Mouse (Mus musculus): ENCODE measurements around the gene Pakap. TPM values are rescaled to one million over a fixed set of nuclear protein-coding genes. Genes with fewer than 3 reads are reported as not detected.
"Not testable (repeated sequence)": the region's sequence is repeated elsewhere in the genome, so short reads cannot be mapped to it uniquely, and the experiment has no call there.

Gene Pakap
- polyA plus RNA-seq, 1 experiment from 2014 or later: 9.8 TPM

DNA sequence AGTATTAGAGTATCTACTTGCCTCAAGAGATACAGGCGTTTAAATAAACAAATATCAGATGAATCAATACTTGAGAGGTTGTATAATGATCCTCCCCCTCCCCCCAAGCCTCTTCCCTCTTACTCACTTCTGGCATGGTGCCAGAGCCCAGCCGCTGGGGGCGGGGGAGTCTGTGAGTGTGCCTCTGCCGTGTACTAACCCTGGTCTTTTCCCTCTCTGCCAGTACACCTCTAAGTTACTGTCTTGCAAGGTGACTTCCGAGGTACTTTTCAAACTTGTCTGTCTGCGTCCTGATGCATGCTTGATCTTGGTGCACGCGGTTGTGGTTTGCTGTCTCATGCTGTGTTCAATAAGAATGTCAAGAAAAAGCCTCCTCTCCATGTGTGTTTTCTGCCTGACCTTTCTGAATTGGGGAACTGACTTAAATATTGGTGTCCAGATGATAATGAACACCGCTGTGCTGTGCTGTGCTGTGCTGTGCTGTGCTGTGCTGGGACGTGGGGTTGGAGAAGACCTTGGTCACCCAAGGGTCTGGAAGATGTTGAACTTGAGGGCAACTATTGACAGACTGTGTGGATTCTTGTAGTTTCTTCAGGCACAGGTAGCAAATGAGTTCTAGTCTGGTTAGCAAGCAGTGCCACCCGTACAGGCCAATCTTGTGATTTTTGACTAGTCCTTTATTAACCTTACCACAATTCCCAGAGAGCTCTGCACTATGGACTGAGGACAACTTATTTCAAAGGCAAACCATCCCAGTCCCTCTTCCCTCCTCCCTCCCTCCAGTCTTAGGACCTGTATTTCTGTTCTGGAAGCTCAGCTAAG, 318.3 kb downstream of the Pakap start:
- Histone ChIP-seq H3K27ac (ENCODE audit: low read depth, low read length) (no peak overlapping the region), H3K4me1 (ENCODE audit: control insufficient read depth, insufficient read depth, low read length) (no peaks in the 10 kb centered on the region; the same call in 1 of the 2 replicates), H3K9me3 (ENCODE audit: control insufficient read depth, low read length) (no peaks in the 10 kb centered on the region), H3K4me3 (ENCODE audit: low read depth, low read length) (no peak overlapping the region), H3K27me3 (ENCODE audit: control insufficient read depth, insufficient read depth, low read length) (no peaks in the 10 kb centered on the region), H3K9ac (replicated peaks; ENCODE audit: low read depth, low read length) (no peak overlapping the region), H3K36me3 (ENCODE audit: control insufficient read depth, insufficient read depth, low read length) (no peaks in the 10 kb centered on the region), H3K4me2 (ENCODE audit: low read depth, low read length) (no peak overlapping the region)
- WGBS: 62% methylated on average over 11 of the region's 11 CpGs
- ATAC-seq (ENCODE audit: low read depth): peak; percentile 63; the same call in 1 of the 2 replicates

DNA sequence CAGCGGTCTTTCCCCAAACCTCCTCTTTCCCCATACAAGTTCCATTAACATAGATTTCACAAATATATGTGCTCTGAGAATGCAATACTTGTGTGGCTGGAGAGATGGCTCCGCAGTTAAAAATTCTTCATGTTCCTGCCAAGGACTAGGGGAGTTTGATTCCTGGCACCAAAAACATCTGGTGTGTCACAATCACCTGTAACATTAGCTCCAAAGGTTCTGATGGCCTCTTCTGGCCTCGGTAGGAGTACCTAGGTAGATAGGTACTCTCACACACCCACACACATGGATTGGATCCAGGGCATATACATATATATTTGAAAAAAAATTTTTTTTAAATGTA, 318.9 kb downstream of the Pakap start:
- WGBS: 98% methylated on average over 3 of the region's 3 CpGs
- peaks cover 3% of the 10 kb centered on the region for H3K4me1 ChIP-seq (ENCODE audit: control insufficient read depth, insufficient read depth, low read length)
- H3K4me3 ChIP-seq (ENCODE audit: low read depth, low read length): no peak overlapping the region
- H3K36me3 ChIP-seq (ENCODE audit: control insufficient read depth, insufficient read depth, low read length): no peaks in the 10 kb centered on the region
- H3K4me2 ChIP-seq (ENCODE audit: low read depth, low read length): no peak overlapping the region
- H3K9me3 ChIP-seq (ENCODE audit: control insufficient read depth, low read length): no peaks in the 10 kb centered on the region
- H3K27me3 ChIP-seq (ENCODE audit: control insufficient read depth, insufficient read depth, low read length): no peaks in the 10 kb centered on the region
- no peak for ATAC-seq (ENCODE audit: low read depth)
- no peak overlapping the region for H3K27ac ChIP-seq (ENCODE audit: low read depth, low read length)
- H3K9ac ChIP-seq (replicated peaks; ENCODE audit: low read depth, low read length): no peak overlapping the region

DNA sequence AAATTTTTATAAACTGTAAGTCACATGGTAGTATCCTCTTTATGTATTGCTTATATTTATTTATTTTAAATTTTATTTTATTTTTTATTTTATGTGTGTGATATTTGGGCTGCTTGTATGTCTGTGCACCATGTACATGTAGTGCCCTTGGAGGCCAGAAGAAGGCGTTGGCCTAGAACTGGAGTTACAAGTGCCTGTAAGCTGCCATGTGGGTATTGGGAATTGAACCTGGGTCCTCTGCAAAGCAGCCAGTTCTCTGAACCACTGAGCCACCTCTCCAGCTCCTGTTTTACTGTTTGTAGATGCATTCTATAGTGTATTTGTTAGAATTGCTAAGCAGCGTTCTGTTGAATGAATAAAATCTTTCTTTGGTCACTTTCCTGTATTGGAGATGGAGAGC, 320.3 kb downstream of the Pakap start:
- H3K9ac ChIP-seq (replicated peaks; ENCODE audit: low read depth, low read length): no peak overlapping the region
- no peaks in the 10 kb centered on the region for H3K27me3 ChIP-seq (ENCODE audit: control insufficient read depth, insufficient read depth, low read length)
- H3K4me2 ChIP-seq (ENCODE audit: low read depth, low read length): no peak overlapping the region
- H3K36me3 ChIP-seq (ENCODE audit: control insufficient read depth, insufficient read depth, low read length): no peaks in the 10 kb centered on the region
- no peak for ATAC-seq (ENCODE audit: low read depth)
- H3K4me1 ChIP-seq (ENCODE audit: control insufficient read depth, insufficient read depth, low read length): peaks cover 4% of the 10 kb centered on the region
- no peak overlapping the region for H3K27ac ChIP-seq (ENCODE audit: low read depth, low read length)
- H3K9me3 ChIP-seq (ENCODE audit: control insufficient read depth, low read length): no peaks in the 10 kb centered on the region
- H3K4me3 ChIP-seq (ENCODE audit: low read depth, low read length): no peak overlapping the region
- WGBS: 94% methylated on average over 2 of the region's 2 CpGs

DNA sequence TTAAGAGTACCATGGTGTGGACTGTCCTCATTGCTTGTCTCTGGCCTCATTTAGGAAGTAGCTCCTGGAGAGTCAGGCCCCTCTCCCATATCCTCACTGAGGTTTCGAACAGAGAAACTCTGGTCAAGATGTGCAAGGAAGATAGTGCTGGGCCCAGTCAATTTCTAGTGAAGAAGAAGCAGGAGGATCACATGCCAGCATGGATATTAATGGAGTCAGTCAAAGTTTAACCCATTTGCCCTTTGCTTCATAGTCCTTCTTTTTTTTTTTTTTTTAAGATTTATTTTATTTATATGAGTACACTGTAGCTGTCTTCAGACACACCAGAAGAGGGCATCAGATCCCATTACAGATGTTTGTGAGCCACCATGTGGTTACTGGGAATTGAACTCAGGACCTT, 321.0 kb downstream of the Pakap start:
- 97% methylated on average over 1 of the region's 1 CpGs for WGBS
- not testable (repeated sequence) for H3K4me1 ChIP-seq (ENCODE audit: control insufficient read depth, insufficient read depth, low read length); ATAC-seq (ENCODE audit: low read depth); H3K36me3 ChIP-seq (ENCODE audit: control insufficient read depth, insufficient read depth, low read length); H3K27me3 ChIP-seq (ENCODE audit: control insufficient read depth, insufficient read depth, low read length); H3K4me2 ChIP-seq (ENCODE audit: low read depth, low read length); H3K9ac ChIP-seq (replicated peaks; ENCODE audit: low read depth, low read length); H3K4me3 ChIP-seq (ENCODE audit: low read depth, low read length); H3K9me3 ChIP-seq (ENCODE audit: control insufficient read depth, low read length); H3K27ac ChIP-seq (ENCODE audit: low read depth, low read length)

DNA sequence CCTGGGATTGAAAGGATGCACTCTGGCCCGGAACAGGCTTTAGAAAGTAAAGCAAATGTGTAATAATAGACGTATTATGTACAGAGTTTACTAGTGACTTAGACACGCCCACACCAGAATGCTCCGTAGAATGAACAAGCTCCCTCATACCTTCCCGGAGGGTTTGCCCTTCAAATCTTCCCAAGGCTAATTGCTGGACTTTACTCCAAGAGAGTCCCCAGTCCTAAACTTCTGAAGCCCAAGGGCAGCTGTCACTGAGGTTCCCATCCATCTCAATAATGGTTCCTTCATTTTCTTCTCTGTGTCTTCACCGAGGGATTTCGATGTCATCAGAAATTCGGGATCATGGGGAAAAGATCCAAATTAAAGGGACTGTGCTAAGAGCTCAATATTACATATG, 321.8 kb downstream of the Pakap start:
- Histone ChIP-seq H3K36me3 (ENCODE audit: control insufficient read depth, insufficient read depth, low read length) (no peaks in the 10 kb centered on the region), H3K27ac (ENCODE audit: low read depth, low read length) (no peak overlapping the region), H3K27me3 (ENCODE audit: control insufficient read depth, insufficient read depth, low read length) (no peaks in the 10 kb centered on the region), H3K9me3 (ENCODE audit: control insufficient read depth, low read length) (no peaks in the 10 kb centered on the region), H3K4me1 (ENCODE audit: control insufficient read depth, insufficient read depth, low read length) (peaks cover 4% of the 10 kb centered on the region), H3K9ac (replicated peaks; ENCODE audit: low read depth, low read length) (no peak overlapping the region), H3K4me3 (ENCODE audit: low read depth, low read length) (no peak overlapping the region), H3K4me2 (ENCODE audit: low read depth, low read length) (no peak overlapping the region)
- 89% methylated on average over 8 of the region's 8 CpGs for WGBS
- no peak for ATAC-seq (ENCODE audit: low read depth)

DNA sequence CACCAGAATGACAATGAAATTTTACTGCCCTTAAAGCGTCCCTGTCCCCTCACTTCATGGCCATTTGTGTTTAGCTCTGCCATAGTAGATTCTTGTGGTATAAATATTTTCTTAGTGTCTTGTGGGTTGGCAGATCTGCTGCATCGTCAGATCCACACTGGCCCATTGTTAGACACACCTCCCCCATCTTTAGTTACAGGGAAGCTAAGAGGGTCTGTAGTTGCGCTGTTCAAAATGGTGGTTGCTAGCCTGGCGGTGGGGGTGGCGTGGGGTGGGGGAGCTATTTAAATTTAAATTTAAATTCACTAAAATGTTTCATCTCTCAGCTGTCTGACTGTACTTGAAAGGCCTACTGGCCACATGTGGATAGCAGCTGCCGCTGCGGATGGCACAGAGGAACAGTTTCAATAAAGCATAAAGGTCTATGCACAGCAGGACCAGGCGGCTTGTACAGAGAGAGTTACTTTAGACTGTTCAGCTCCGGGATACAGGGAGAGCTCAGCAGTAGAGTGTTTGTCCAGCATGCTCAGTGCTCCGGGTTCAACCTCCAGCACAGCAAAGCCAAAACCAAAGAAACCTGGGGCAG, 324.1 kb downstream of the Pakap start:
- H3K27me3 ChIP-seq (ENCODE audit: control insufficient read depth, insufficient read depth, low read length): no peaks in the 10 kb centered on the region
- H3K9me3 ChIP-seq (ENCODE audit: control insufficient read depth, low read length): no peaks in the 10 kb centered on the region
- WGBS: 47% methylated on average over 10 of the region's 10 CpGs
- peak; percentile 67; the same call in 1 of the 2 replicates for ATAC-seq (ENCODE audit: low read depth)
- peak overlapping the region; percentile 22; the same call in 1 of the 2 replicates for H3K27ac ChIP-seq (ENCODE audit: low read depth, low read length)
- peaks cover 4% of the 10 kb centered on the region for H3K4me1 ChIP-seq (ENCODE audit: control insufficient read depth, insufficient read depth, low read length)
- no peak overlapping the region for H3K4me2 ChIP-seq (ENCODE audit: low read depth, low read length)
- H3K4me3 ChIP-seq (ENCODE audit: low read depth, low read length): no peak overlapping the region
- no peaks in the 10 kb centered on the region for H3K36me3 ChIP-seq (ENCODE audit: control insufficient read depth, insufficient read depth, low read length)
- H3K9ac ChIP-seq (replicated peaks; ENCODE audit: low read depth, low read length): no peak overlapping the region

DNA sequence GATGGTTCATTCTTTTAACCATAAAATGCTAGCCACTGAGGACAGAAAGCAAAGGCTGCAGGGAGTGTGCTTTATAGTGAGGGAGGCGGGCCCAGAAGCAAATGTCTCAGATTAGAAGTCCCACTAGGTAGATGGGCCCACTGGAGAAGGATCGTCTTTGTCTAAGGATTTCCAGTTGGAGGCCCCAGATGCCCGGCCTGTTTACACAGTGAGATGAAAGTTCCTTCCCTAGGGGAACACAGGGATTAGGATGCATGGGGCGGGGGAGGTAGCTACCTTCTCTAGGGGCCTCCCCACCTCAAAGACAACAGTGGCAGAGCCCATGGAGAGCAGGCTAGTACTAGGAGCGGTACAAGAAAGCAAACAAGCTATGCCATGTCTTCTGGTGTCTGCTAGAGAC, 327.2 kb downstream of the Pakap start:
- H3K4me2 ChIP-seq (ENCODE audit: low read depth, low read length): no peak overlapping the region
- no peaks in the 10 kb centered on the region for H3K9me3 ChIP-seq (ENCODE audit: control insufficient read depth, low read length)
- no peak overlapping the region for H3K27ac ChIP-seq (ENCODE audit: low read depth, low read length)
- no peaks in the 10 kb centered on the region for H3K27me3 ChIP-seq (ENCODE audit: control insufficient read depth, insufficient read depth, low read length)
- 51% methylated on average over 5 of the region's 5 CpGs for WGBS
- no peaks in the 10 kb centered on the region for H3K36me3 ChIP-seq (ENCODE audit: control insufficient read depth, insufficient read depth, low read length)
- no peak overlapping the region for H3K9ac ChIP-seq (replicated peaks; ENCODE audit: low read depth, low read length)
- no peak overlapping the region for H3K4me3 ChIP-seq (ENCODE audit: low read depth, low read length)
- peaks cover 4% of the 10 kb centered on the region for H3K4me1 ChIP-seq (ENCODE audit: control insufficient read depth, insufficient read depth, low read length)
- ATAC-seq (ENCODE audit: low read depth): no peak

DNA sequence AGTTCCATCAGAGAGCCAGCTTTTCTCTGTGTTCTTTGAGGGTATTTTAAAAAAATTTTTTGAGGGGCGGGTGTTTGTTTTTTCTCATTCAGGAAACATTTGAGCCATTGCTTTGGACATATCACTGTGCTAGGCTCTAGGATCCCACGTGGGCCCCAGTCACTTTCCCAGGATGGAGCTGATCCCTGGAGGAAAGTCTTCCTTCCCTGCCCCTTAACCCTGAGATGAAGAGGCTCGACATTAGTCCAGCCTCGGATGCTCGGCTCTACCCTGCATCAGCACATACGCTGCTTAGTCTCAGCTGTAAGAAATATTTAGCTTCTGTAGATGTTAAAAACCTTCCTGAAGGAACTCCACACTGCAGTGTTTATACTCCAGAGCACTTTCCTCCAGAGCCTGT, 327.9 kb downstream of the Pakap start:
- no peaks in the 10 kb centered on the region for H3K36me3 ChIP-seq (ENCODE audit: control insufficient read depth, insufficient read depth, low read length)
- no peak overlapping the region for H3K27ac ChIP-seq (ENCODE audit: low read depth, low read length)
- H3K9me3 ChIP-seq (ENCODE audit: control insufficient read depth, low read length): no peaks in the 10 kb centered on the region
- H3K4me2 ChIP-seq (ENCODE audit: low read depth, low read length): no peak overlapping the region
- H3K4me1 ChIP-seq (ENCODE audit: control insufficient read depth, insufficient read depth, low read length): peaks cover 4% of the 10 kb centered on the region
- no peaks in the 10 kb centered on the region for H3K27me3 ChIP-seq (ENCODE audit: control insufficient read depth, insufficient read depth, low read length)
- no peak for ATAC-seq (ENCODE audit: low read depth)
- WGBS: 66% methylated on average over 6 of the region's 6 CpGs
- H3K9ac ChIP-seq (replicated peaks; ENCODE audit: low read depth, low read length): no peak overlapping the region
- H3K4me3 ChIP-seq (ENCODE audit: low read depth, low read length): no peak overlapping the region

DNA sequence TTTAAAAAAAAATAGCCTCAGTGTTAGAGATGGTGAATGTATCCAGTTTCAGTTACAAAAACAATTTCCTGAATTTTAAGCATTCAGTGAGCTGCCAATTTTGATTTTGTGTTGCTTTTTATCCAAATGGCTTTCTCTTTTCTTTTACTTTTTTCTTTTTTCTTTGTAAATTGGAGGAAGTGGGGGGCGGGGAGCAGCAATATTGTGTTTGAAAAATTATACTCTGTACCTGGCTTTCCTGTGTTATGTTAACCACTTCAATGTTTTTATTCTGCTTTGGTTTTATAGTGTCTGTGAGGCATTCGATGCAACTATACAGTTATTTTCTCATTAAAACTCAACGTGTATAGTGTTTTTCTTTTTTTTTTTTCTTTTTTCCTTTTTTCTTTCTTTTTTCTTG, 328.7 kb downstream of the Pakap start:
- Histone ChIP-seq H3K4me2 (ENCODE audit: low read depth, low read length) (no peak overlapping the region), H3K36me3 (ENCODE audit: control insufficient read depth, insufficient read depth, low read length) (no peaks in the 10 kb centered on the region), H3K27ac (ENCODE audit: low read depth, low read length) (no peak overlapping the region), H3K4me1 (ENCODE audit: control insufficient read depth, insufficient read depth, low read length) (peaks cover 3% of the 10 kb centered on the region), H3K9me3 (ENCODE audit: control insufficient read depth, low read length) (no peaks in the 10 kb centered on the region), H3K4me3 (ENCODE audit: low read depth, low read length) (no peak overlapping the region), H3K9ac (replicated peaks; ENCODE audit: low read depth, low read length) (no peak overlapping the region), H3K27me3 (ENCODE audit: control insufficient read depth, insufficient read depth, low read length) (no peaks in the 10 kb centered on the region)
- no peak for ATAC-seq (ENCODE audit: low read depth)
- WGBS: 89% methylated on average over 3 of the region's 3 CpGs

Data from neural tube, embryonic 14.5 days (tissue).